Mouse (Mus musculus) liver, adult 2 months (tissue): ENCODE results near the gene Tmcc3.

Experiments used
- CTCF ChIP-seq: fragments of 200-500 bp; IDR thresholded peaks from 2 replicates; pipeline ENCODE4 v1.5.1; 2011; ENCODE audit warnings: low read depth, low read length, control low read depth
- POLR2A ChIP-seq: fragments of 200-500 bp; IDR thresholded peaks from 2 replicates; pipeline ENCODE4 v1.6.1; 2011; ENCODE audit warnings: low read length, control low read depth; ENCODE audit not compliant: insufficient read depth; ENCODE audit errors: extremely low read depth

DNA sequence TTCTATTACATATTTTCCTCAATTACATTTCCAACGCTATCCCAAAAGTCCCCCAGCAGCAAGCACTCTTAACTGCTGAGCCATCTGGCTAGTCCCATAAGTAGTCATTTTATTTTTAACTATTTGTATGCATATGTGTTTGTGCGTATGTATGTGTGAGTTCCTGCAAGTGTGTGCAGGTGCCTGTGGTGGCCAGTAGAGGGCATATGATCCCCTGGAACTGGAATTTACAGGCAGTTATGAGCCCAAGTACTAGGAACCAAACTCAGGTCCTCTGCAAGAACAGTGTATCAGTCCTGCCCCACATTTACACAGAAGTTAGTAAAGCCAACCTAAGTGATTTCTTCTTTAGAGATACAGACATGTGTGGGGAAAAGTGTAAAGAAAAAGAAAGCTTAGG is 68.3 kb downstream of the Tmcc3 start:
- TF ChIP-seq CTCF: peak; percentile 17; the same call in 1 of the 2 replicates
- no peak for TF ChIP-seq POLR2A
